Mouse (Mus musculus) lung, adult 2 months (tissue): Measurements from ENCODE around the gene Apoc2. TPM values are rescaled to one million over a fixed set of nuclear protein-coding genes. Genes with fewer than 3 reads are reported as not detected.
"Not testable (repeated sequence)": the region's sequence is repeated elsewhere in the genome, so short reads cannot be mapped to it uniquely, and the experiment has no call there.

ENCODE experiments used
- DNase-seq: peaks from one replicate; pipeline ENCODE4 v3.0.0; 2022
- H3K4me1 ChIP-seq: fragments of 200-500 bp; 2 replicates; pipeline ENCODE4 v1.6.1; 2011; ENCODE audit warnings: low read length; ENCODE audit not compliant: control insufficient read depth, insufficient read depth
- H3K4me3 ChIP-seq: fragments of 200-500 bp; replicated peaks from 2 replicates; pipeline ENCODE3; 2011; ENCODE audit warnings: low read depth, mild to moderate bottlenecking, control low read depth, low read length; ENCODE audit errors: extremely low read depth
- CTCF ChIP-seq: fragments of 200-500 bp; IDR thresholded peaks from 2 replicates; pipeline ENCODE4 v1.5.1; 2011; ENCODE audit warnings: mild to moderate bottlenecking, low read length, control low read depth; ENCODE audit not compliant: insufficient read depth
- POLR2A ChIP-seq: fragments of 200-500 bp; IDR thresholded peaks from 2 replicates; pipeline ENCODE4 v1.6.1; 2011; ENCODE audit warnings: low read depth, mild to moderate bottlenecking, control low read depth, low read length, borderline replicate concordance; ENCODE audit errors: extremely low read depth
- WGBS: fragments of 180-500 bp; shearing (Covaris S2); methylation state at CpG from one replicate; pipeline ENCODE4 v1.1.7; 2018; 5-methylcytosine and 5-hydroxymethylcytosine counted together
- polyA plus RNA-seq: library from polyadenylated mRNA; depleted of rRNA; stranded (reverse); fragments of >200 nt; gene quantifications from 2 replicates; pipeline ENCODE4 v1.2.3, GENCODE M21; 2012

The Apoc2 gene
- polyA plus RNA-seq, 1 experiment, result 5.1 TPM

DNA sequence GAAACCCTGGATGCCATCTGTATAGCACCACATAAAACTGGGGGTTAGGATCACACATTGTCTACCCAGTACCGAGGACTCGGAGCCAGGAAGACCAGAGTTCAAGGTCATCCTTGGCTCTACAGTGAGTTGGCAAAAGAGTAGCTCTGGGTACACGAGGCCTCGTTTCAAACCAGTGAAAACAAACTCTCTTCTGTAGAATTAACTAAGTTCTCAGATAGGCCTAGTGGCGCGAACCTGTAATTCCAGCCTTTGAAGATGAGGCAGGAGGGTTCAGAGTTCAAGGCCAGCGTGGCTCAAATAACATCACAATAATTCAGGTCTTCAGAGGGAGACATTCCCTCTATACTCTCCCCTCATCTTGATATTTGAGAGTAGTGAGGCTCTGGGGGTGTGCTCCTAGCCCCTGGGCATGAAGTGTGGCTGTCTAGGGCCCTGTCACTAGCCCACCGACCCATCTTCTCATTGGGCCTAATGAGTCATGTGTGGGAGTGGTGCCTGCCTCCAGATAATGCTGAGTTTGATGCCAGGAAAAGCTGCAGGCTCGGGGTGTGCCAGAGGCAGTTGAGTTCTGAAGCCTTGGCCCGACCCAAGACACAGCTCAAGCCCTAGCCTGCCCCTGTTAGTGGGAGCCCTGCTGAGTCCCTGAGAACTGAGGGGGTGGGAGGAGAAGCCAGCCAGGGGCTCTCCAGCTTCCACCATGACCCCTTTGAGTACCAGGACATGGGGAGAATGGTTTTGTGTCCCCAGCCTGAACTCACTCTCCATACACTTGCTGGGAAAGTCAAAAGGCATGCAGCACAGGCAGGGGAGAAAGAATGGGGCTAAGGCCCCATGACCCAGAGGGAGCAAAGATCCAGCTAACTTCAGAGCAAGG lies 16.8 kb upstream of the Apoc2 start:
- Histone ChIP-seq H3K4me3 (no peak overlapping the region), H3K4me1 (peaks cover 10% of the 10 kb centered on the region)
- TF ChIP-seq CTCF, result no peak
- no peak for TF ChIP-seq POLR2A
- WGBS, result 73% methylated on average over 10 of the region's 10 CpGs
- DNase-seq, result no peak

DNA sequence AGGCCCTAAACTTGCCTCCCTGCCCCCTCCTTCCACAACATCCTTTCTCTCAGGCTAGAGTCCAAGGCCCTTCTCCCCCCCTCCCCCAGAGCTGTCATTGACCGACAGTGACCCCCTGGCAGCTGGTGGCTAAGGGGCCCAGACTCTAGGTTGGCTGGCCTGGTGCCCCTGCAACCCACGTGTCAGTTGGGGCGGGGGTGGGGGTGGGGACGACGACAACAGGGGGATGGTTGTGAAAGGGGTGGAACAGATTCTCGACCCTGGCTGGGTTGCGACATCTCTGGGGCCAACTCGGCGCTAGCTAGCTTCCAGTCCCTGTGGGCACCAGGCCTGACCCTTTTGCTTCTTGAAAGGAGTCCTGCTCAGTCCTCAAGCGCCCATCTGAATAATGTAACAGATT lies 15.7 kb upstream of the Apoc2 start:
- Histone ChIP-seq H3K4me1 (peaks cover 5% of the 10 kb centered on the region), H3K4me3 (no peak overlapping the region)
- TF ChIP-seq POLR2A (no peak; the same call in 1 of the 2 replicates), CTCF (no peak)
- 27% methylated on average over 10 of the region's 10 CpGs for WGBS
- peak; percentile 46 for DNase-seq

DNA sequence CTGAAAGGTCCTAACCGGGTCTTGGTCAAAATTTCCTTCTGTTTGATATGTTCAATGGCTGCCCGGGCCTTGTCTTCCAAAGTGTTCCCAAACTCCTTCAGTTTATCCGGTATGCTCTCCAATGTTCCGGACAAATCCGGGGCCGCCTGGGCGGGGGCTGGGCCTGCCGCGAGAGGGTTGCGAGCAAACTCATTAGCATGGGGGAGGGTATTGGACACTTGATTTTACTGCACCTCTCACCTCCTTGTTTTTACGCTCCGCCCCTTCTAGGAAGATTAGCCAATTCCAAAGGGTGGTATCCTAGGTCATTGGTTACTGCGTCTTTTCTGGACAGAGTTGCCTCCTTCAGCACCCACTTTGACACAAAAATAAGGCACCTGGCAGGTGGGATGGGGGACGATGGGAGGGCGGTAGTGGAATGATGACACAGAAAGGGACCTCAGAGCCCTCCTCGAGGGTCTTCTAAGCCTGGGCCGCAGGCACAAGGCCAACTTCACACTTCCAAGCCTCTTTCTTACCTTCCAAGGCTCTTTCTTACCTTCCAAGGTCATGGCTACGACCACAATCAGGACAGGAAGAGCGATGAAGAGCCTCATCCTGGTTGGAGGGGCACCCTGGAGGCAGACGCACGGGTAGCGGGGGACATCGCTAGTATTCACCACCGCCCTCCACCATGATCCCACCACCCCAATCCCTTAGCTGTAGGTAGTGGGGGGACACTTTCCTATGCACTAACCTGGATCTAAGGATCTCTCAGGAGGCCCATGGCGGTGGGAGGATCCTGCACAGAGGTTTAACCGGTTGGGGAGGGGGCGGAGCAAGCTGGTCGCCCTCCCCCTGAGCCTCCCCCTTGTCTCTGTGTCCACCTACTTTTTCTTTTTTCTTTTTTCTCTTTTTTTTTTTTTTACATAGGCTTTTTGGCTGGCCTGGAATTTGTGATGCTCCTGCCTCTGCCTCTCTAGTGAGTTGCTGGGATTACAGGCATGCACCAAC lies 14.4 kb upstream of the Apoc2 start, which contains the start of gene Apoc1:
Gene Apoc1 (minus strand): TSS at position 788 of the 993 bp plus-strand sequence.
- WGBS, result 53% methylated on average over 28 of the region's 28 CpGs
- Histone ChIP-seq H3K4me1 (peaks cover 5% of the 10 kb centered on the region), H3K4me3 (peak within 1 kb of the TSS; percentile 1)
- TF ChIP-seq CTCF (no peak), POLR2A (no peak)
- DNase-seq, result peak; percentile 56

DNA sequence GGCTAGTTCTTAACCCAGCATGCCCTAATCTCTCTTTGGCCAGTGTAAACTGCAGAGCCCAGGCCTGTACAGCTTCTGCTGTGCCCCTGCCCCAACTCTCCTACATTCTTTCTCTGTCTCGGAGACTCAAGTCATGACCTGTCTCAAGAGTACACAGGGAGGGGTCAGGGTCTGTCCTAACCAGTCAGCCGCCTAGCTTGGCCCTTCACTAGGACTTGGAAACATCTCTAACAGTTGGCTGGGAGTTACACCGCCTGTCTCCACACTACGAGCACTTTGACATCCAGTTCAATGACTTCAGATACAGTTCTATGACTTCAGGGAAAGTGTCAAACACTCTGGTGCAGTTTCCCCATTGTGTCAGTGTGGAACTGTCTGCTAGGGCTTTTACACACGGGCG lies 13.7 kb upstream of the Apoc2 start:
- WGBS, result 64% methylated on average over 6 of the region's 6 CpGs
- H3K4me1 ChIP-seq, result peaks cover 5% of the 10 kb centered on the region
- DNase-seq, result no peak
- TF ChIP-seq POLR2A, result no peak
- no peak for TF ChIP-seq CTCF
- no peak overlapping the region for H3K4me3 ChIP-seq

DNA sequence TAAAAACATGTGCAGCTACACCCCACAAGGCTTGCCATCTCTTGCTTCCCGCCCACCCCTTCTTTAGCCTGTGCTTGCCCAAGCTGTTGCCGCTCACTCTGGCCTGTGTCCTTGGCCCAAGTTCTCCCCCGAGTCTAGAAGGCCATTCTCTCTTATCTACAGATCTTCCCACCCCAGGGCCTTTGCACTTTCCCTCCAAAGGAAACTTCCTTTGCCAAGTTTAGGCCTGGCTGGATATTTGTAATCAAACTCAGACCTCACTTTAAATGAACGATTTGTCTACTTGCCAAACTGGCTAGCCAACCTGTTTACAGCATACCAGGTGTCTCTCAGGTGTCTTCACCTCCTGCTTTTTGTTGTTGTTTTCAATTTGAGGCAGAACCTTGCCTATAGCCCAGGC lies 13.1 kb upstream of the Apoc2 start:
- H3K4me3 ChIP-seq, result no peak overlapping the region
- WGBS, result 58% methylated on average over 4 of the region's 4 CpGs
- no peak for DNase-seq
- TF ChIP-seq POLR2A, result no peak
- no peak for TF ChIP-seq CTCF
- H3K4me1 ChIP-seq, result peaks cover 5% of the 10 kb centered on the region

DNA sequence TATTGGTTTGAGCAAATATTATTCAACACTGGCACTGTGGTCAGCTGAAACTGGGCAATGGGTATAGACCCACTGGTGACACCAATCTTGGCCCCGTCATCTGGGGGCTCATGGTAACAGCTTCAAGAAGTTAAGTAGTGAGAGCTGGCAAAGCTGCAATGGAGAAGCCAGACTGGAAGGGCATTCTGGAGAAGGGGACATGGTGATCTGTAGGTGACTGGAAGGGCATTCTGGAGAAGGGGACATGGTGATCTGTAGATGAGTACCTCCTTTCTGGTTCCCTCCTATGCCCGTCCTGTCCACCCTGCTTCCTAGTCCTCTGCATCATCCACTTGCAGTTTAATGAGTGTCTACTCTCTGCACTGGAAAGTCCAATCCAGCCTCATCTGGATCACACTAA lies 10.9 kb upstream of the Apoc2 start:
- no peak for TF ChIP-seq CTCF
- no peak for TF ChIP-seq POLR2A
- Histone ChIP-seq H3K4me3 (no peak overlapping the region), H3K4me1 (peaks cover 2% of the 10 kb centered on the region)
- 94% methylated on average over 2 of the region's 2 CpGs for WGBS
- no peak for DNase-seq

DNA sequence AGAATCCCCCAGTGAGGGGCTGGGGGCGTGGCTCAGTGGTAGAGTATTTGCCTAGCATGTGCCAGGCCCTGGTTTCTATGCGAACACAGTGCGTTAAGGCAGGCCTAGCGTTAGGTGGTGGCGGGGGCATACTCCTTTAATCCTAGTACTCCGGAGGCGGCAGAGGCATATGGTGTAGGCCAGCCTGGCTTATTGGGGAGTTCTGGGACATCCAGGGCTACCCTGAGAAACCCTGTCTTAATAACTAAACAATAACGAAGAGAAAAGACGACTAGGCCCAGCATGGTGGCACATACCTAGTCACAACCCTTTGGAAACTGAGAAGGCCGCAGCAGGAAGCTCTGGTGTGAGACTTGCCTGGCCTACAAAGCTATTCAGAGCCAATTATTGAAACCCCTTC lies 10.4 kb upstream of the Apoc2 start:
- Histone ChIP-seq H3K4me3 (no peak overlapping the region), H3K4me1 (peaks cover 2% of the 10 kb centered on the region)
- TF ChIP-seq CTCF, result no peak
- TF ChIP-seq POLR2A, result no peak
- no peak for DNase-seq
- 89% methylated on average over 10 of the region's 10 CpGs for WGBS

DNA sequence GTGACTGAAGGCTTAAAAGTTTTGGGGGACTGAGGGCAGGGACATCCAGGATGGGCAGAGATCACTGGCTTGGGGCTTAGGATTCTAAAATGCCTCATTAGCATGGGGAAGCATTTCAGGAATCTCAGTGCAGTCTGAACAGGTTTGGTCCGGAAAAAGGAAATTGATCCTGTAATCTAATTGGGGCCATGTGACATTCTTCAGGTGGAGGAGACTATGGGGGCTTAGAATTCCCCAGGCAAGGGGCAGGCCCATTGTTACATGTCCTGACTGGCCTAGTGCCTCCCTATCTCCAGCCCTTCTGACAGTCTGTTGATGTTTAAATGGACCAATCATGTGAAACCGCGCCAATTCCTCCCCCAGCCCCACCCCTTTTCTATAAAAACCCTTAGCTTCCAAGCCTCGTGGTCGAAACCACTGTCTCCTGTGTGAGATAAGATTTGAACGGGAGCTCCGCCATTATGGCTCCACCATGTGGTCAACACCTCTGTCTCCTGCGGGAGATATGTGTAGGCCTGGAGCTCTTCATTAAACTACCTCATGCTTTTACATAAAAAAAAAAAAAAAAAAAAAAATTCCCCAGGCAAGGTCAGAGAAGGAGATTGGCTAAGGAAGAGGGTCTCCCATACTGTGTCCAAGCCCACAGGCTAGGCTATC lies 9.3 kb upstream of the Apoc2 start:
- 58% methylated on average over 8 of the region's 8 CpGs for WGBS
- not testable (repeated sequence) for H3K4me1 ChIP-seq, H3K4me3 ChIP-seq, DNase-seq

DNA sequence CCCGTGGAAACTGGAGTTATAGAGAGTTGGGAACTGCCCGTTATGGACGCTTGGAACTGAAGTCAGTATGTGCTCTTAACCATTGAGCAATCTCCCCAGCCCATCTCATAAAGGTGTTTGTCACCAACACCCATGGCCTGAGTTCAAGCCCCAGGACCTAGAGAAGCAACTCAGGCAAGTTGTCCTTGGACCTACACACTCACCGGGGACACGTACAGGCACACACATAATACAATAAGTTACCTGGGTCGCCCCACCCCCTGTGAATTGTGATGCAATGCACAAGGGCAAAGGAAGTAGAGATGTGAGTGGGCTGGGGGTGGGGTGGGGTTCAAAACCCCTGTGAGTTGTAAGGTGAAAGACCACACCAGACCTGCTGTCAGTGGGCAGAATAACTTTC lies 8.8 kb upstream of the Apoc2 start:
- no peak for DNase-seq
- TF ChIP-seq CTCF (no peak), POLR2A (no peak)
- H3K4me3 ChIP-seq, result no peak overlapping the region
- no peaks in the 10 kb centered on the region; the same call in 1 of the 2 replicates for H3K4me1 ChIP-seq
- 78% methylated on average over 6 of the region's 6 CpGs for WGBS

DNA sequence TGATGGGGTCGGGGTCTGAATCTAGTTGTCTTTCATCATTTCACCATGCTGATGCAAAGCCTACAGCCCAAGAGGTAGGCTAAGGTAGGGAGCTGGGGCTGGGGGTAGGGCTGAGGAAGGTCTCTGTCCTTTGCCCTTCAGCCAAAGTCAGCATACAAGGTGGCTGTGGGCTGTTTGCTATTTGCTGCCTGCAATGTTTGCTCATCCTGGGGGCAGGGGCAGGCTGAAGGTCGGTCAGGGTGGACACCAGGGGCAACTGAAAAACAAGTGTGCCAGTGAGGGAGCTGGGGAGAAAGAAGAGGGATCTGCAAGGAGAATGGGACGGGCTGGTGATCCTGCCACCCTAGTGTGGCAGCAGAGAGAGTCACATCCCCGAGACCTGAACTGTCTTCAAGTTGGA lies 7.6 kb upstream of the Apoc2 start:
- TF ChIP-seq CTCF, result no peak
- Histone ChIP-seq H3K4me3 (no peak overlapping the region), H3K4me1 (no peaks in the 10 kb centered on the region; the same call in 1 of the 2 replicates)
- DNase-seq, result no peak
- 63% methylated on average over 4 of the region's 4 CpGs for WGBS
